Mouse (Mus musculus) forebrain, embryonic 10.5 days (tissue): ENCODE data around the gene Aco2. TPM values are rescaled to one million over a fixed set of nuclear protein-coding genes. Genes with fewer than 3 reads are reported as not detected.
"Not testable (repeated sequence)": the region's sequence is repeated elsewhere in the genome, so short reads cannot be mapped to it uniquely, and the experiment has no call there.

ENCODE experiments used
- DNase-seq: peaks from one replicate; pipeline ENCODE4 v3.0.0-alpha.2; 2017; ENCODE audit warnings: low spot score; ENCODE audit errors: extremely low spot score
- H3K27ac ChIP-seq: fragments of 300-500 bp; sonication (generic); 2 replicates; pipeline ENCODE4 v1.5.1; 2016; ENCODE audit warnings: mild to moderate bottlenecking
- H3K27me3 ChIP-seq: fragments of 300-500 bp; sonication (generic); 2 replicates; pipeline ENCODE4 v1.6.1; 2016; ENCODE audit warnings: mild to moderate bottlenecking; ENCODE audit not compliant: poor library complexity, severe bottlenecking
- H3K36me3 ChIP-seq: fragments of 300-500 bp; sonication (generic); replicated peaks from 2 replicates; pipeline ENCODE4 v1.6.1; 2016; ENCODE audit warnings: mild to moderate bottlenecking, moderate library complexity
- H3K4me1 ChIP-seq: fragments of 300-500 bp; sonication (generic); 2 replicates; pipeline ENCODE4 v1.6.1; 2016
- H3K4me3 ChIP-seq: fragments of 300-500 bp; sonication (generic); 2 replicates; pipeline ENCODE4 v1.5.1; 2016; ENCODE audit warnings: mild to moderate bottlenecking, moderate library complexity
- H3K9me3 ChIP-seq: fragments of 300-500 bp; sonication (generic); 2 replicates; pipeline ENCODE4 v1.6.1; 2016; ENCODE audit warnings: mild to moderate bottlenecking, moderate library complexity
- WGBS: fragments of 180-500 bp; shearing (Covaris S2); methylation state at CpG from one replicate; pipeline ENCODE4 v1.1.7; 2016; 5-methylcytosine and 5-hydroxymethylcytosine counted together
- polyA plus RNA-seq: library from polyadenylated mRNA; unstranded; fragments of >200 nt; fragmentation: Nextera tagmentation; extraction: Ambion mirVana; gene quantifications from 2 replicates; pipeline ENCODE4 v1.2.1, GENCODE M21; 2016

Aco2 gene
- polyA plus RNA-seq, 1 experiment from 2014 or later = 147 TPM

- H3K4me1 ChIP-seq = no peaks in the 10 kb centered on the region
- H3K36me3 ChIP-seq = peaks cover 96% of the 10 kb centered on the region
- WGBS = 83% methylated on average over 1 of the region's 1 CpGs
- no peak overlapping the region for H3K27ac ChIP-seq
- no peaks in the 10 kb centered on the region for H3K9me3 ChIP-seq
- H3K27me3 ChIP-seq = no peaks in the 10 kb centered on the region
- no peak for DNase-seq
- no peak overlapping the region for H3K4me3 ChIP-seq
Measured at GRCm38 (mm10) chr15:81894002-81894401, 21.9 kb downstream of the Aco2 start.

- Histone ChIP-seq H3K4me3 (no peak overlapping the region), H3K9me3 (no peaks in the 10 kb centered on the region), H3K27ac (no peak overlapping the region), H3K27me3 (no peaks in the 10 kb centered on the region), H3K4me1 (no peaks in the 10 kb centered on the region), H3K36me3 (peaks cover 96% of the 10 kb centered on the region)
- WGBS = 90% methylated on average over 2 of the region's 2 CpGs
- no peak for DNase-seq
Measured at GRCm38 (mm10) chr15:81896407-81896806, 24.3 kb downstream of the Aco2 start.

- H3K4me3 ChIP-seq = no peak overlapping the region
- no peak for DNase-seq
- no peaks in the 10 kb centered on the region for H3K4me1 ChIP-seq
- H3K27ac ChIP-seq = no peak overlapping the region
- WGBS = 93% methylated on average over 5 of the region's 5 CpGs
- H3K27me3 ChIP-seq = no peaks in the 10 kb centered on the region
- H3K36me3 ChIP-seq = peaks cover 97% of the 10 kb centered on the region
- H3K9me3 ChIP-seq = no peaks in the 10 kb centered on the region
Measured at GRCm38 (mm10) chr15:81897607-81898285, 25.6 kb downstream of the Aco2 start.

GRCm38 (mm10) chr15:81898751-81899150, 26.6 kb downstream of the Aco2 start:
- Histone ChIP-seq H3K27ac (no peak overlapping the region), H3K4me1 (no peaks in the 10 kb centered on the region), H3K9me3 (no peaks in the 10 kb centered on the region), H3K4me3 (no peak overlapping the region), H3K27me3 (no peaks in the 10 kb centered on the region), H3K36me3 (peaks cover 97% of the 10 kb centered on the region)
- DNase-seq = no peak
- 96% methylated on average over 2 of the region's 2 CpGs for WGBS

- no peak overlapping the region for H3K4me3 ChIP-seq
- H3K27me3 ChIP-seq = no peaks in the 10 kb centered on the region
- peaks cover 100% of the 10 kb centered on the region for H3K36me3 ChIP-seq
- 37% methylated on average over 2 of the region's 2 CpGs for WGBS
- DNase-seq = peak; percentile 67
- no peaks in the 10 kb centered on the region for H3K9me3 ChIP-seq
- no peak overlapping the region for H3K27ac ChIP-seq
- H3K4me1 ChIP-seq = no peaks in the 10 kb centered on the region
Measured at GRCm38 (mm10) chr15:81904939-81905338, 32.8 kb downstream of the Aco2 start.

- H3K27me3 ChIP-seq = no peaks in the 10 kb centered on the region
- WGBS = 96% methylated on average over 8 of the region's 8 CpGs
- H3K9me3 ChIP-seq = no peaks in the 10 kb centered on the region
- DNase-seq = no peak
- H3K36me3 ChIP-seq = peaks cover 100% of the 10 kb centered on the region
- H3K27ac ChIP-seq = no peak overlapping the region
- no peak overlapping the region for H3K4me3 ChIP-seq
- H3K4me1 ChIP-seq = no peaks in the 10 kb centered on the region
Measured at GRCm38 (mm10) chr15:81907953-81908352, 35.8 kb downstream of the Aco2 start.

- 87% methylated on average over 4 of the region's 4 CpGs for WGBS
- not testable (repeated sequence) for H3K4me1 ChIP-seq
- H3K36me3 ChIP-seq = peaks cover 100% of the 10 kb centered on the region
Measured at GRCm38 (mm10) chr15:81908767-81909166, 36.7 kb downstream of the Aco2 start.

GRCm38 (mm10) chr15:81912498-81912897, 40.4 kb downstream of the Aco2 start:
- no peak for DNase-seq
- peaks cover 100% of the 10 kb centered on the region for H3K36me3 ChIP-seq
- whole genome bisulfite sequencing = 88% methylated on average over 2 of the region's 2 CpGs

More at GRCm38 (mm10) chr15:81908767-81909166, 36.7 kb downstream of the Aco2 start:
- H3K9me3 ChIP-seq, DNase-seq, H3K4me3 ChIP-seq, H3K27ac ChIP-seq, H3K27me3 ChIP-seq: not testable (repeated sequence)

GRCm38 (mm10) chr15:81914668-81915067, 42.6 kb downstream of the Aco2 start:
- no peak overlapping the region for H3K4me3 ChIP-seq
- no peak overlapping the region for H3K27ac ChIP-seq
- H3K27me3 ChIP-seq = no peaks in the 10 kb centered on the region
- H3K4me1 ChIP-seq = no peaks in the 10 kb centered on the region
- no peaks in the 10 kb centered on the region for H3K9me3 ChIP-seq
- H3K36me3 ChIP-seq = peaks cover 94% of the 10 kb centered on the region
- DNase-seq = no peak
- 92% methylated on average over 5 of the region's 5 CpGs for WGBS

More at GRCm38 (mm10) chr15:81912498-81912897, 40.4 kb downstream of the Aco2 start:
- no peaks in the 10 kb centered on the region for H3K4me1 ChIP-seq
- H3K9me3 ChIP-seq = no peaks in the 10 kb centered on the region
- H3K27me3 ChIP-seq = no peaks in the 10 kb centered on the region
- H3K27ac ChIP-seq = no peak overlapping the region
- H3K4me3 ChIP-seq = no peak overlapping the region

GRCm38 (mm10) chr15:81915663-81916062, 43.6 kb downstream of the Aco2 start:
- Histone ChIP-seq H3K4me3 (no peak overlapping the region), H3K27me3 (no peaks in the 10 kb centered on the region), H3K27ac (no peak overlapping the region), H3K4me1 (no peaks in the 10 kb centered on the region), H3K36me3 (peaks cover 88% of the 10 kb centered on the region), H3K9me3 (no peaks in the 10 kb centered on the region)
- 94% methylated on average over 5 of the region's 5 CpGs for WGBS
- DNase-seq = no peak

- H3K9me3 ChIP-seq = no peaks in the 10 kb centered on the region
- H3K4me3 ChIP-seq = no peak overlapping the region
- H3K36me3 ChIP-seq = peaks cover 87% of the 10 kb centered on the region
- no peaks in the 10 kb centered on the region for H3K4me1 ChIP-seq
- H3K27me3 ChIP-seq = no peaks in the 10 kb centered on the region
- no peak for DNase-seq
- WGBS = 94% methylated on average over 12 of the region's 12 CpGs
- no peak overlapping the region for H3K27ac ChIP-seq
Measured at GRCm38 (mm10) chr15:81917201-81917600, 45.1 kb downstream of the Aco2 start.

- 68% methylated on average over 6 of the region's 6 CpGs for WGBS
- no peaks in the 10 kb centered on the region for H3K9me3 ChIP-seq
- no peak overlapping the region for H3K27ac ChIP-seq
- DNase-seq = peak; percentile 60
- H3K36me3 ChIP-seq = peaks cover 84% of the 10 kb centered on the region
- H3K27me3 ChIP-seq = no peaks in the 10 kb centered on the region
- no peaks in the 10 kb centered on the region for H3K4me1 ChIP-seq
- H3K4me3 ChIP-seq = no peak overlapping the region
Measured at GRCm38 (mm10) chr15:81917621-81918463, 45.7 kb downstream of the Aco2 start.

- WGBS = 87% methylated on average over 5 of the region's 5 CpGs
- H3K36me3 ChIP-seq = peaks cover 81% of the 10 kb centered on the region
Measured at GRCm38 (mm10) chr15:81919062-81919461, 47.0 kb downstream of the Aco2 start.

More at GRCm38 (mm10) chr15:81919062-81919461, 47.0 kb downstream of the Aco2 start:
- no peaks in the 10 kb centered on the region for H3K27me3 ChIP-seq
- no peak for DNase-seq
- no peak overlapping the region for H3K4me3 ChIP-seq
- no peaks in the 10 kb centered on the region for H3K9me3 ChIP-seq
- no peak overlapping the region for H3K27ac ChIP-seq
- peaks cover 3% of the 10 kb centered on the region for H3K4me1 ChIP-seq
